Mouse (Mus musculus) hindbrain, postnatal 0 days (tissue): ENCODE data around the gene Zfp61. TPM values are rescaled to one million over a fixed set of nuclear protein-coding genes. Genes with fewer than 3 reads are reported as not detected.

Experiments
- ATAC-seq: fragments of 200-750 bp; cut with Nextera tagmentation; 2 replicates; pipeline ENCODE4 v1.8.0; 2017; ENCODE audit warnings: mild to moderate bottlenecking, moderate TSS enrichment, moderate library complexity
- DNase-seq: peaks from one replicate; pipeline ENCODE4 v3.0.0-alpha.2; 2015; ENCODE audit warnings: low spot score
- H3K27ac ChIP-seq: fragments of 300-500 bp; sonication (generic); 2 replicates; pipeline ENCODE4 v1.5.1; 2014; ENCODE audit warnings: mild to moderate bottlenecking
- H3K27me3 ChIP-seq: fragments of 300-500 bp; sonication (generic); 2 replicates; pipeline ENCODE4 v1.6.1; 2014; ENCODE audit warnings: low read length, mixed read lengths; ENCODE audit not compliant: insufficient read depth
- H3K36me3 ChIP-seq: fragments of 300-500 bp; sonication (generic); 2 replicates; pipeline ENCODE4 v1.6.1; 2014; ENCODE audit warnings: low read length, mixed read lengths; ENCODE audit not compliant: insufficient read depth
- H3K4me1 ChIP-seq: fragments of 300-500 bp; sonication (generic); 2 replicates; pipeline ENCODE4 v1.6.1; 2014; ENCODE audit warnings: antibody characterized with exemption, low read length, mixed read lengths; ENCODE audit not compliant: insufficient read depth
- H3K4me2 ChIP-seq: fragments of 300-500 bp; sonication (generic); 2 replicates; pipeline ENCODE4 v1.6.1; 2014; ENCODE audit warnings: low read depth, mild to moderate bottlenecking, low read length, moderate library complexity, mixed read lengths
- H3K4me3 ChIP-seq: fragments of 300-500 bp; sonication (generic); 2 replicates; pipeline ENCODE4 v1.5.1; 2014; ENCODE audit warnings: low read length
- H3K9ac ChIP-seq: fragments of 300-500 bp; sonication (generic); replicated peaks from 2 replicates; pipeline ENCODE4 v1.6.1; 2014; ENCODE audit warnings: mild to moderate bottlenecking, low read length, moderate library complexity, mixed read lengths
- H3K9me3 ChIP-seq: fragments of 300-500 bp; sonication (generic); 2 replicates; pipeline ENCODE4 v1.6.1; 2016; ENCODE audit warnings: low read length, mixed read lengths
- CTCF ChIP-seq: IDR thresholded peaks from 2 replicates; pipeline ENCODE4 v1.5.1; 2016; ENCODE audit warnings: antibody characterized with exemption, control low read depth, low read depth
- WGBS: fragments of 180-500 bp; shearing (Covaris S2); extraction: QIAGEN DNeasy Blood & Tissue Kit; methylation state at CpG from one replicate; pipeline ENCODE4 v1.1.7; 2014; 5-methylcytosine and 5-hydroxymethylcytosine counted together
- polyA plus RNA-seq: library from polyadenylated mRNA; unstranded; fragments of >200 nt; fragmentation: Nextera tagmentation; extraction: Ambion mirVana; gene quantifications from 2 replicates; pipeline ENCODE4 v1.2.1, GENCODE M21; 2015
- total RNA-seq: library from RNA; depleted of rRNA; stranded (reverse); fragments of >200 nt; gene quantifications from 2 replicates; pipeline ENCODE4 v1.2.3, GENCODE M21; 2014; rRNA removed

Zfp61 gene
- total RNA-seq, result 20.1 and 23.5 TPM in 2 replicates
- 26.1 and 31.6 TPM in 2 replicates for polyA plus RNA-seq

GRCm38 (mm10) chr7:24300771-24301282 lies at the start of gene Zfp61:
Gene Zfp61, minus strand, starts transcription at chr7:24301232.
- Histone ChIP-seq H3K27ac (peak within 1 kb of the TSS; percentile 48; the same call in 1 of the 2 replicates), H3K4me1 (0 out of 2 replicates have a peak, but pooled peaks cover 7% of the 10 kb centered on the region), H3K36me3 (peaks cover 28% of the 10 kb centered on the region), H3K27me3 (no peaks in the 10 kb centered on the region), H3K9me3 (no peaks in the 10 kb centered on the region), H3K4me3 (peak within 1 kb of the TSS; percentile 72), H3K4me2 (peak within 1 kb of the TSS; percentile 83), H3K9ac (peak within 1 kb of the TSS; percentile 50; the same call in 1 of the 2 replicates)
- TF ChIP-seq CTCF, result no peak
- ATAC-seq (peak; percentile 43; the same call in 1 of the 2 replicates), DNase-seq (peak; percentile 69)
- WGBS, result 2% methylated on average over 13 of the region's 13 CpGs

- DNase-seq (no peak), ATAC-seq (no peak)
- no peak within 1 kb of the TSS for H3K4me3 ChIP-seq
- TF ChIP-seq CTCF, result no peak
- H3K27me3 ChIP-seq, result no peaks in the 10 kb centered on the region
- no peak within 1 kb of the TSS for H3K9ac ChIP-seq
- H3K9me3 ChIP-seq, result no peaks in the 10 kb centered on the region
- 58% methylated on average over 6 of the region's 6 CpGs for WGBS
- no peaks in the 10 kb centered on the region for H3K36me3 ChIP-seq
- H3K4me1 ChIP-seq, result no peaks in the 10 kb centered on the region
- H3K27ac ChIP-seq, result no peak within 1 kb of the TSS
- H3K4me2 ChIP-seq, result no peak within 1 kb of the TSS
Observed at GRCm38 (mm10) chr7:24348896-24349295, 47.9 kb upstream of the Zfp61 start, which contains the start of gene Lypd5. Gene Lypd5, plus strand, starts transcription at chr7:24349196.

GRCm38 (mm10) chr7:24346444-24346843 lies 45.4 kb upstream of the Zfp61 start:
- TF ChIP-seq CTCF, result no peak
- Histone ChIP-seq H3K27ac (no peak overlapping the region), H3K36me3 (no peaks in the 10 kb centered on the region), H3K4me1 (no peaks in the 10 kb centered on the region), H3K27me3 (no peaks in the 10 kb centered on the region), H3K9me3 (no peaks in the 10 kb centered on the region), H3K4me3 (no peak overlapping the region), H3K9ac (no peak overlapping the region), H3K4me2 (no peak overlapping the region)
- DNase-seq (no peak), ATAC-seq (no peak)
- 78% methylated on average over 5 of the region's 5 CpGs for WGBS

GRCm38 (mm10) chr7:24343701-24344272 lies 42.8 kb upstream of the Zfp61 start:
- 41% methylated on average over 7 of the region's 7 CpGs for WGBS
- Histone ChIP-seq H3K9me3 (no peaks in the 10 kb centered on the region), H3K4me2 (no peak overlapping the region), H3K27me3 (no peaks in the 10 kb centered on the region), H3K9ac (no peak overlapping the region), H3K36me3 (no peaks in the 10 kb centered on the region), H3K27ac (0 out of 2 replicates have a peak overlapping the region, but pooled peaks have one; percentile 32), H3K4me3 (no peak overlapping the region), H3K4me1 (no peaks in the 10 kb centered on the region)
- ATAC-seq (no peak), DNase-seq (peak; percentile 9)
- no peak for TF ChIP-seq CTCF

- Histone ChIP-seq H3K27me3 (no peaks in the 10 kb centered on the region; the same call in 1 of the 2 replicates), H3K36me3 (no peaks in the 10 kb centered on the region), H3K27ac (no peak overlapping the region), H3K4me1 (no peaks in the 10 kb centered on the region), H3K4me2 (no peak overlapping the region), H3K9me3 (no peaks in the 10 kb centered on the region), H3K4me3 (no peak overlapping the region), H3K9ac (no peak overlapping the region)
- DNase-seq (no peak), ATAC-seq (no peak)
- WGBS, result 34% methylated on average over 2 of the region's 2 CpGs
- TF ChIP-seq CTCF, result peak; percentile 40
Observed at GRCm38 (mm10) chr7:24338241-24338640, 37.2 kb upstream of the Zfp61 start.

- WGBS, result 12% methylated on average over 5 of the region's 5 CpGs
- peak; percentile 62 for ATAC-seq
Observed at GRCm38 (mm10) chr7:24335699-24336309, 34.8 kb upstream of the Zfp61 start.

More at GRCm38 (mm10) chr7:24335699-24336309, 34.8 kb upstream of the Zfp61 start:
- no peaks in the 10 kb centered on the region; the same call in 1 of the 2 replicates for H3K27me3 ChIP-seq
- H3K36me3 ChIP-seq, result no peaks in the 10 kb centered on the region
- H3K4me3 ChIP-seq, result no peak overlapping the region
- no peaks in the 10 kb centered on the region for H3K4me1 ChIP-seq
- no peak overlapping the region for H3K27ac ChIP-seq
- peak; percentile 82 for TF ChIP-seq CTCF
- no peaks in the 10 kb centered on the region for H3K9me3 ChIP-seq
- DNase-seq, result peak; percentile 91
- H3K4me2 ChIP-seq, result no peak overlapping the region
- no peak overlapping the region for H3K9ac ChIP-seq
